Mouse (Mus musculus) kidney, adult 11 months (tissue): ENCODE data around the gene Hoxa7.

Source experiments
- DNase-seq: peaks from one replicate; pipeline ENCODE4 v3.0.0; 2022

Hoxa7 gene

DNA sequence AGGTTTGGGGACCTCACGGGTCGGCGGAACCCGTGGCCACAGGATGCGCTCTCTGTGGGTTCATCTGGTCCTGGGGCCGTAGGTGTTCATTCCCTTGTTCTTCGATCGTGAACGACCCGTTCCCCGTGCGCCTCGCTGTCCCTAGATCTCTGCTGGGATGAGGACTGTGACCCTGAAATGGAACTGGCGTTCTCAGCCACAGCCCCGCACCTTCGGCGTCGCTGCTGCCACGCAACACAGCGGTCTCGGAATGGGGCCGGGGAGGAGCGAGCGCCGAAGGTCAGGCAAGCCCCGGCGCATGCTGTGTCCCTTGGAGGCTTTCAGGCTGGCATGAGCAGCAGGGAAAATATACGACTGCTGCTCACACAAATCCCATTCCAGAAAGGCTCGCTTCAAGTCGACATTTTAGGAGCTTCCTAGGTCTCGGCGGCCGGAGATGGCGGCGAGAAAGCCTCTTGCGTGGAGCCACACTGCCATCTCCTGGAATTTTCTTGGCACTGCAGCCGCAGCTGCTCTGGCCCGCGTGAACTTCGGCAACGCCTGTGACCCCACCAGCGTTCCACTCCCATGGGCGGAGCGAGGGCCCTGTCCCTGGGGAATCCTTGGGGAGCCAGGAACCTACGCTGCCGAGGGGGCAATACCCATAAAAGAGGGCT, at the start of gene Hoxa7:
Gene Hoxa7 (minus strand): TSS at position 518 of the 656 bp plus-strand sequence.
- DNase-seq: peak; percentile 94

- peak; percentile 67 for DNase-seq
Observed at GRCm38 (mm10) chr6:52270494-52271480, 49.1 kb upstream of the Hoxa7 start.

- no peak for DNase-seq
Observed at GRCm38 (mm10) chr6:52268756-52269155, 47.1 kb upstream of the Hoxa7 start.

- DNase-seq: no peak
Observed at GRCm38 (mm10) chr6:52268341-52268740, 46.7 kb upstream of the Hoxa7 start.

DNA sequence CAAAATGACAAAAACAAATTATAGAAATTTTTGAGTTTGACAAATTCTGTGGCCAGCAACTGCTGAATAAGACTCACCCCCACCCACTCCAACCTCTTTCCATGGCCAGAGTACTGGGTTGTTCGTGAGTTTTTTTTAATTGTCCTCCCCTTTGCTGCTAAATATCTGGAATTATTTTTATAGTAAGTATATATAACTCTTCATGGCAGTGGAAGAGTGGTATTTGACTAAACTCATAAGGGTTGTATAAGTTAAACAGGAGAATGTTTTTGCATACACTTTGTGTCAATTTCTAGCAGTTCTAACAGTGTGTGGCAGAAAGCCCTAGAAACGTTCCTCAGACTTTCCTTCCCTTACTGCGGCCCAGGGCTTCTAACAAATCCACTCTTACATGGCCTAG, 46.0 kb upstream of the Hoxa7 start:
- no peak for DNase-seq

GRCm38 (mm10) chr6:52267221-52267620, 45.6 kb upstream of the Hoxa7 start:
- DNase-seq: no peak

DNA sequence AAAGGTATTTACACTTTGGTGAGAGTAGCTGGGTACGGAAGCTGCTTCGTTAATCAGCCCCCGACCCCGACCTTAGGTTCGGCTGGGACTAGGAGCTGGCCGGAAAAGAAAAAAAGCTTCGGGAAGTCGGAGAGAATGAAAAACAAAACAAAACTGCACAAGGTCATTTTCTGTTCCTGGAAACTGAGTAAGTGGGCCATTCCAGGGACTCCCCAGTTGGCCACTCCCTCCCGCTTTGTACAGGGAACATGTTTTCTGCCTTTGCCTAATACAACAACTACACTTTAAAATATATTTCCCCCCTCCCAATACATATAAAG, 45.0 kb upstream of the Hoxa7 start:
- no peak for DNase-seq

DNA sequence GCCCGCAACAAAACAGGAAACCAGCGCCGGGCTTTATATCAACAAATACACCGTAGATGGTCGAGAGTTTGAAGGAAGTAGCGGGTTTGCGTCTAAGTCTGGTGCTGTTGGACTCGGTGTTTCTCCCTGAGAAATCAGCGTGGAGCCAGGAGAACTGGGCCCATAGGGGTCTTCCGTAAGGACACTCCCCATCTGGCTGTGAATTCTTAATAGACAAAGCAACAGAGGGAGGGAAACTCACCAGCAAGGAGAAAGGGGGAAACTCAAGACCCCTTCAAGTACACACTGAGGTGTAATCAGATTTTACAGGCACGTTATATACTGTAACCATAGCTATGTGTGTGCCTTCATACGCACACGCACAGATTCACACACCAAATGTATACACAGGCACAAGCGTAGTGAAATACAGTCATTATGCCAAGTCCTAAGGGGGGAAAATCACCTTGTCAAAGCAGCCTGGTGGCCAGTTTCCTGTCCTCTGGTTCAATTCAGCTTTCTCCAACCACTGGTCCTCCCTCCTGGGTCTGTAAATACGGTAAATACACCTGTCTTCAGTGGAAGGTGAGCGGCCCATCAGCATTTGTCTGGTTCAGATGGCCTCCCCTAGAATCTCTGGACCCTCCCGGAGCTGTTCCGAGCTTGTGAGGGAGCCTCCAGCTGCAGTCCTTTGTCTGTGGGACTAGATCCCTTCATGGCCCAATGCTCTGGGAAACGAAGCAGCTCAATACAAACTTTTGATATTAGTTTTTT, 44.4 kb upstream of the Hoxa7 start:
- no peak for DNase-seq

- DNase-seq: no peak
Observed at GRCm38 (mm10) chr6:52265306-52265912, 43.8 kb upstream of the Hoxa7 start.

DNA sequence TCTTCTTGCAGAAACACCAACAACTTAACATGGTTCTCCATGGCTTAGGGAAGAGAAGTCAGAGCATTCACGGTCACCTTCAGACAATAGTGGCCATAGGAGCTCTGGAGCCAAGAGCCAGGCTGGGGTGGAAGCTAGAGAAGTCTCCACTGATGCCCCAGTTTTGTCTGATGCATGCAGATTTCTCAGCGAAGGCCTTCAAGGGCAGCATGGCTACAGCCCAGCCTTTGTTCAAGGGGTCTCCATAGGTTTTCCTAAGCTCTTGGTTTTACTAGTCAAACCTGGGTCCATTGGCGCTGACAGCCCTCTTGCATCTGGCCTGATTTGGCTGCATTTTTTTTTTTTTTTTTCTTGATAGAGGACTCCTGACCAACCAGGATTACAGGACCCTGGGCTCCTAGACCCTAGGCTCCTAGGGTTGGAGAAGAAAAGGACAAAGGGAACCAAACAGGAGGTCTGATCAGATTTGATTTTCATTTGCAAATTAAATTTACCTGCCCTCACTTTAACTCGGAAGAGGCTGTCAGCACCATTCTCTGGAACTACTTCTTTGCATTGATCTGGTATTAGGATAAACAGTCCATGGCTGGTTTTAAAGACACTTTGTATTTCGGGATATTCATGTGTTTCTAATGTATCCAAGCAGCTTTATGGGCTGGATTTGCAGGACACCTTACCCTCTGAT, 42.6 kb upstream of the Hoxa7 start:
- no peak for DNase-seq

DNA sequence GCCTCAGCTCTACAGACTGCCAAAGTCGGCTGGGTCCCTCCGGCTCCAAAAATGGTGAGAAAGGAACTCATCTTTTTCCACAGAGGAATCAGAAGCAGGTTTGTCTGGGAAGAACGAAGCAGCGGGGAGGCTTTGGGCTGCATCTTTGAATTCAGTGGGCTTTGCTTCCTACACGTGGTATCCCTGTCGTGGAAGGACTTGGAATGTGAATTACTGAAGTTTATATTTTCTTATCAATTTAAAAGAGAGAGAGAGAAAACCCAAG, 41.6 kb upstream of the Hoxa7 start:
- DNase-seq: no peak

- DNase-seq: no peak
Observed at GRCm38 (mm10) chr6:52262463-52263320, 41.0 kb upstream of the Hoxa7 start.

DNA sequence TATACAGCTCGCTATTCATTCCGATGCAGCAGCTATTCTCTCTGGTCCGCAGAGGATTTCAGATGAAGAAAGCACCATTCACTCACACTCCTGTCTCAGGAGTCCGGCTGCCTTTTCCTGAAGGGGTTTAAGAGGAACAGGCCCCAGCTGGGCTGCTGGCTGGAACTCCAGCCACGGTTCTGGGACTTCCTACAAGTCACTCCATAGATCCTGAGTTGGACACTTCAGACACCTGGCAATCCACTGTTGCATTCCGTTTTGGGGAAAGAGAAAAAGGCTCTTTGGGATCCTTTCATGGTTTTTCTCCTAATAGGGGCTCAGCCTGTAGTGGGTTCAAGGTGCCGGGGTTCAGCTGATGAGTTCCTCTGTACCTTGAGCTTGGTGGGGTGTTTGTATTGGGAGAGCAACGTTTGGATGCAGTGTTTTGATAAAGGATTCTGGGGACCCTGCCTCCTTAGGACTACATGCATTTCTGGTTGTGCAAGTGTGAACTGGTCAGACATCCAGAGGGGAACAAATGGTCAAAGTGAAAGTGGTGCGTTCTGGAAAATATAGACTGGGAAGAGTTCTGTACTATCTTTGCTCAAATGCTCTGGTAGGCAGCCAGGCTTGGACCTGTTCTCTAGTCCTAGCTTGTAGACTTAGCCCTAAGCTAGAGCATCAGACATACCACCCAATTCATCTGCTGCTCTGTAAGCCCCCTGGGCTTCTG, 40.3 kb upstream of the Hoxa7 start:
- no peak for DNase-seq

GRCm38 (mm10) chr6:52260654-52261575, 39.3 kb upstream of the Hoxa7 start, which contains the start of gene Hoxa13:
TSS of gene Hoxa13 (minus strand) at chr6:52260880.
- DNase-seq: no peak

GRCm38 (mm10) chr6:52259811-52260261, 38.2 kb upstream of the Hoxa7 start:
- no peak for DNase-seq

- DNase-seq: no peak
Observed at GRCm38 (mm10) chr6:52259081-52259790, 37.6 kb upstream of the Hoxa7 start.

DNA sequence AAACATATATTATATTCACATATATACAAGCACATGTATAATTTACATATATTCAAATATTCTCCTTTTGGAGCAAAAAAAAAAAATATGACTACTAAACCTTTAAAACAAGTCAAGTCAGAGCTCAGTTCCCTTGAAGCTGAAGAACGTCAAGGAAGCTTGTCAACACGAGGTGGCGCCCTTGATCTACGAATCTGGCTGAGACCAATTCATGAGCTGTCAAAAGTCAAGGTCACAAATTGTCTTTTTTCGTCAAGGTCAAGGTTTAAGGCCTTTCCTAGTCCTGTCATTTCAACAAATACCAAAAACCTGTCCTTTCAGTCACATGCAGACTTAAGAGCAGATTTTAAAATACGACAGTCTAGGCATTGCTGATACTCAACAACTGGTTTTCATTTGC, 35.3 kb upstream of the Hoxa7 start:
- DNase-seq: peak; percentile 69

DNA sequence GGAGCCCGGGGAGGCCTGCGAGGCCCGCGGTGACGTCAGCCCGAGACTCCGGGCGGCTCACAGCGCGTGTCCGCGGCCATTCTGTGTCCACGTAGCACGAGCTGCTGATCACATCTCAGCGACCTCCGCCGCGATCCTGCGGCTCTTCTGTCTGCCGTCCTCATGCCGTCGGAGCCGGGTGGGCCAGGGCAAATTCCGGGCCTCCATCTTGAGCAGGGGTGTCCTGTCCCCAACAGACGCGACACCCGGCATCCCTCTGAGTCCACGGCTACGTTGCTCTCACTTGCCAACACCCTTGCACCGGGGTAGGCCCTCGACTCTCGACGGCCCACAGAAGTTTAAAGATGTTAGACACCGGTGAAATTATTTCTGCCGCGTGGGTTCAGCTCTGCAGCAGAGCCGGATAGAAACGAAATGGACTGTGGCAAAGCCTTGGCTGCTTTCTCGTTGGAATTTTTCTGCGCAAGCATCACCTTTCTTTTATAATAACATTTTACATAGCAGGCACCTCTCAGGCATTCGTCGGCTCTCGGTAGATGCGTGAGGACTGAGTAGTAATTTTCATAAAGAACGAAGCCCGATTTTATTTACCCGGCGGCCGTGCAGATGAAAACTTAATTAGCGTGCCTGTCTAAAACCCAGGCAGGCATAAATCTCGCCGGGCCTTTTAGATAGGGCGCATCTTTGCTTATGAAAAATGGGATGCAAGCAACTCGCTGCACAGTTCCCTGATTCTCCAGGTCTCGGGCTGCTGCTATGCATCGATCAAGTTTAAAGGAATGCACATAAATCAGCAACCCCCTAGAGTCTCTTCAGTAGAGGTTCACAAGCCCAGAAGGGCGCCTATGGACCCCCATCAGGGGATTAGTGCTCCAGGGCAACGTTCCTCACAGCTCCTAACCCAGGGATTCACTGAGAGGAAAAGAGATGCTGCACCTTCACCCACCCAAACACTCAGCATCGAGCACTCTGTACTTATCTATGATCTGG, 32.2 kb upstream of the Hoxa7 start:
- DNase-seq: no peak
